31 mouse cellular contexts compared by ENCODE assay signal in genomic region chr5:133927054-133927453, GRCm38 (mm10).
DNase-seq lines count a peak whose midpoint lies in the region; ATAC-seq lines count a peak whose summit lies in the region.
"Had no signal": no experiment of that assay in that cellular context is flagged by ENCODE, and none has a peak within 500 bp of the region (broad histone marks: within the 10 kb centered on the region; RNA-seq: fewer than 3 reads in every experiment).

No protein-coding gene starts in this region.

- 0 out of 2 replicates have a peak, but pooled peaks cover 5% of the 10 kb centered on the region for H3K9me3 ChIP-seq in midbrain, embryonic 14.5 days (ENCODE audit: control insufficient read depth, low read length)
- H3K9me3 ChIP-seq: heart, embryonic 13.5 days; hindbrain, embryonic 10.5 days; hindbrain, embryonic 15.5 days; limb, embryonic 10.5 days; limb, embryonic 15.5 days; midbrain, embryonic 12.5 days had no signal

- no peak overlapping the region for H3K9ac ChIP-seq in midbrain, embryonic 14.5 days (replicated peaks; ENCODE audit: low read length)
- H3K9ac ChIP-seq: heart, embryonic 13.5 days; hindbrain, embryonic 15.5 days; limb, embryonic 15.5 days; liver, embryonic 13.5 days; midbrain, embryonic 12.5 days; neural tube, embryonic 13.5 days had no signal

- peak; percentile 32 for DNase-seq in cerebellum, adult 9-10 months
- DNase-seq in cerebellum, postnatal 14 days, result no peak
- DNase-seq in layer of hippocampus, adult 11-12 months (ENCODE audit: low spot score), result peak; percentile 54
- DNase-seq in layer of hippocampus, adult 9-10 months (ENCODE audit: low spot score), result no peak
- peak; percentile 39 for DNase-seq in right cerebral cortex, adult 18-20 months
- DNase-seq in right cerebral cortex, postnatal 10 days (ENCODE audit: low spot score in 2 of 2), result no peak
- DNase-seq in midbrain, embryonic 14.5 days, result no peak
- DNase-seq: adrenal gland, adult 8-10 months; cerebellum, postnatal 10 days; heart, postnatal 10 days; kidney, adult 18-20 months; kidney, postnatal 36 days; liver, embryonic 13.5 days; lung, adult 18-20 months; lung, postnatal 4 days; right cerebral cortex, postnatal 14 days; spleen, adult 18-20 months; thymus, postnatal 14 days had no signal

- H3K4me2 ChIP-seq in midbrain, embryonic 14.5 days (ENCODE audit: low read length), result no peak overlapping the region
- H3K4me2 ChIP-seq: heart, embryonic 13.5 days; hindbrain, embryonic 15.5 days; limb, embryonic 15.5 days; liver, embryonic 13.5 days; midbrain, embryonic 12.5 days; neural tube, embryonic 13.5 days had no signal

- H3K27ac ChIP-seq in midbrain, embryonic 14.5 days (replicated peaks; ENCODE audit: low read depth, low read length), result no peak overlapping the region
- H3K27ac ChIP-seq: heart, embryonic 13.5 days; hindbrain, embryonic 10.5 days; hindbrain, embryonic 15.5 days; limb, embryonic 10.5 days; limb, embryonic 15.5 days; liver, embryonic 13.5 days; midbrain, embryonic 12.5 days; neural tube, embryonic 13.5 days had no signal

- H3K27me3 ChIP-seq in midbrain, embryonic 14.5 days (ENCODE audit: control insufficient read depth, insufficient read depth, low read length), result no peaks in the 10 kb centered on the region
- H3K27me3 ChIP-seq: heart, embryonic 13.5 days; hindbrain, embryonic 15.5 days; limb, embryonic 15.5 days; liver, embryonic 13.5 days; megakaryocyte, embryonic 14.5 days; midbrain, embryonic 12.5 days; neural tube, embryonic 13.5 days had no signal

- peaks cover 13% of the 10 kb centered on the region for H3K4me1 ChIP-seq in midbrain, embryonic 14.5 days (ENCODE audit: control insufficient read depth, insufficient read depth, low read length)
- H3K4me1 ChIP-seq: heart, embryonic 13.5 days; limb, embryonic 10.5 days; limb, embryonic 15.5 days; liver, embryonic 13.5 days; megakaryocyte, embryonic 14.5 days; midbrain, embryonic 12.5 days had no signal

- no peak for ATAC-seq in midbrain, embryonic 14.5 days (ENCODE audit: low FRiP score, low TSS enrichment)
- ATAC-seq: forebrain, embryonic 16.5 days; inflammation-experienced regulatory T-cells, adult 6 months; lung, postnatal 0 days had no signal

- no peak overlapping the region for H3K4me3 ChIP-seq in midbrain, embryonic 14.5 days (replicated peaks; ENCODE audit: low read depth, low read length)
- H3K4me3 ChIP-seq: erythroblast, embryonic 14.5 days; heart, embryonic 13.5 days; hindbrain, embryonic 10.5 days; hindbrain, embryonic 15.5 days; limb, embryonic 10.5 days; limb, embryonic 15.5 days; liver, embryonic 13.5 days; megakaryocyte, embryonic 14.5 days; midbrain, embryonic 12.5 days; neural tube, embryonic 13.5 days had no signal

- WGBS in midbrain, embryonic 14.5 days, result 87% methylated on average over 5 of the region's 5 CpGs

- no peaks in the 10 kb centered on the region for H3K36me3 ChIP-seq in midbrain, embryonic 14.5 days (ENCODE audit: control insufficient read depth, insufficient read depth, low read length)
- H3K36me3 ChIP-seq: G1E; heart, embryonic 13.5 days; hindbrain, embryonic 10.5 days; hindbrain, embryonic 15.5 days; limb, embryonic 10.5 days; limb, embryonic 15.5 days; liver, embryonic 13.5 days; midbrain, embryonic 12.5 days; neural tube, embryonic 13.5 days had no signal

Comparison
In these comparisons a context has a peak if more than half of its experiments do, and no peak if none do; other contexts are left out.
1. DNase-seq: peak in cerebellum, adult 9-10 months (single experiment), layer of hippocampus, adult 11-12 months (single experiment) and right cerebral cortex, adult 18-20 months (single experiment); none in cerebellum, postnatal 14 days (0 of 2), layer of hippocampus, adult 9-10 months (single experiment), right cerebral cortex, postnatal 10 days (0 of 2) and midbrain, embryonic 14.5 days (single experiment).